Mouse (Mus musculus): Measurements from ENCODE around the gene Vmn1r228.

Gene Vmn1r228

GRCm38 (mm10) chr17:20786057-20786456 lies at the start of gene Vmn1r228:
Gene Vmn1r228, minus strand, starts transcription at chr17:20786157.
- no peak for DNase-seq (ENCODE audit: low spot score in 2 of 2)

GRCm38 (mm10) chr17:20811255-20811654 lies 25.3 kb upstream of the Vmn1r228 start, which contains the start of gene Vmn1r229:
Gene Vmn1r229, plus strand, starts transcription at chr17:20811555.
- DNase-seq (ENCODE audit: low spot score in 2 of 2): no peak

DNA sequence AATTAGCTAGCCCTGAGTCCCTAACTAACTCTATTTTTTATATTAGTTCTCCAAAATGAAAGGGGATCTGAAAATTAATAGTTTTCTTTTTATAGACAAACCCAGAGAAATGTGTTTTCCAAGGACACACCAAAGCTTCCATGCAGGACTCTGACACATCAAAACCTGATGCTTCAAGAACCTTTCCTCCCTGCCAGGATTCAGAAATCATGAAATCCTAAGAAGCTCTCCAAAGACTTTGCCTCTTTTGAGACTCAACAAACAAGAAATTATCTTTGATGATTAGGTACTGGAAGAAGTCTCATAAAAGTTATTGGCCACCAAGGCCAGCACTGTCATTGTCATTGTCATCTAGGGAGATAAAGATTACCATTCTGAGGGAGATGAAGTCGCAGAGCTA lies 56.4 kb downstream of the Vmn1r228 start, which contains the start of gene Vmn1r227:
TSS of gene Vmn1r227 (plus strand) at position 301 of the 400 bp plus-strand sequence.
- DNase-seq (ENCODE audit: low spot score in 2 of 2): no peak
